Mouse (Mus musculus) intestine, embryonic 16.5 days (tissue): Measurements from ENCODE around the gene Zkscan17. TPM values are rescaled to one million over a fixed set of nuclear protein-coding genes. Genes with fewer than 3 reads are reported as not detected.

Experiments used
- ATAC-seq: fragments of 200-750 bp; cut with Nextera tagmentation; 2 replicates; pipeline ENCODE4 v1.8.0; 2017; ENCODE audit warnings: moderate TSS enrichment, moderate library complexity
- H3K27ac ChIP-seq: fragments of 300-500 bp; sonication (generic); 2 replicates; pipeline ENCODE4 v1.5.1; 2014; ENCODE audit warnings: mild to moderate bottlenecking, low read length
- H3K27me3 ChIP-seq: fragments of 300-500 bp; sonication (generic); replicated peaks from 2 replicates; pipeline ENCODE4 v1.6.1; 2014; ENCODE audit warnings: low read length, control low read depth, mixed read lengths; ENCODE audit not compliant: control insufficient read depth, insufficient read depth
- H3K36me3 ChIP-seq: fragments of 300-500 bp; sonication (generic); 2 replicates; pipeline ENCODE4 v1.6.1; 2014; ENCODE audit warnings: low read length, control low read depth; ENCODE audit not compliant: control insufficient read depth, insufficient read depth
- H3K4me1 ChIP-seq: fragments of 300-500 bp; sonication (generic); 2 replicates; pipeline ENCODE4 v1.6.1; 2014; ENCODE audit warnings: low read length, control low read depth, mixed read lengths; ENCODE audit not compliant: control insufficient read depth, insufficient read depth
- H3K4me2 ChIP-seq: fragments of 300-500 bp; sonication (generic); 2 replicates; pipeline ENCODE4 v1.6.1; 2014; ENCODE audit warnings: low read depth, low read length, control low read depth
- H3K4me3 ChIP-seq: fragments of 300-500 bp; sonication (generic); 2 replicates; pipeline ENCODE4 v1.5.1; 2014; ENCODE audit warnings: mild to moderate bottlenecking, low read length
- H3K9ac ChIP-seq: fragments of 300-500 bp; sonication (generic); 2 replicates; pipeline ENCODE4 v1.6.1; 2014; ENCODE audit warnings: low read depth, low read length
- H3K9me3 ChIP-seq: fragments of 300-500 bp; sonication (generic); 2 replicates; pipeline ENCODE4 v1.6.1; 2016; ENCODE audit warnings: low read length, control low read depth; ENCODE audit not compliant: control insufficient read depth
- WGBS: fragments of 180-500 bp; shearing (Covaris S2); extraction: QIAGEN DNeasy Blood & Tissue Kit; methylation state at CpG from one replicate; pipeline ENCODE4 v1.1.7; 2014; 5-methylcytosine and 5-hydroxymethylcytosine counted together
- polyA plus RNA-seq: library from polyadenylated mRNA; unstranded; fragments of >200 nt; fragmentation: Nextera tagmentation; extraction: Ambion mirVana; gene quantifications from 2 replicates; pipeline ENCODE4 v1.2.1, GENCODE M21; 2015

Gene Zkscan17
- polyA plus RNA-seq, 1 experiment from 2014 or later = 14.7 TPM

- ATAC-seq = peak; percentile 83
- Histone ChIP-seq H3K27ac (peak overlapping the region; percentile 83), H3K36me3 (0 out of 2 replicates have a peak, but pooled peaks cover 4% of the 10 kb centered on the region), H3K4me3 (peak overlapping the region; percentile 81), H3K27me3 (no peaks in the 10 kb centered on the region), H3K4me1 (peaks cover 15% of the 10 kb centered on the region), H3K4me2 (peak overlapping the region; percentile 92), H3K9me3 (no peaks in the 10 kb centered on the region), H3K9ac (peak overlapping the region; percentile 83)
- under 1% methylated on average over 38 of the region's 38 CpGs for WGBS
Measured at GRCm38 (mm10) chr11:59450230-59450771, 76.2 kb downstream of the Zkscan17 start.

DNA sequence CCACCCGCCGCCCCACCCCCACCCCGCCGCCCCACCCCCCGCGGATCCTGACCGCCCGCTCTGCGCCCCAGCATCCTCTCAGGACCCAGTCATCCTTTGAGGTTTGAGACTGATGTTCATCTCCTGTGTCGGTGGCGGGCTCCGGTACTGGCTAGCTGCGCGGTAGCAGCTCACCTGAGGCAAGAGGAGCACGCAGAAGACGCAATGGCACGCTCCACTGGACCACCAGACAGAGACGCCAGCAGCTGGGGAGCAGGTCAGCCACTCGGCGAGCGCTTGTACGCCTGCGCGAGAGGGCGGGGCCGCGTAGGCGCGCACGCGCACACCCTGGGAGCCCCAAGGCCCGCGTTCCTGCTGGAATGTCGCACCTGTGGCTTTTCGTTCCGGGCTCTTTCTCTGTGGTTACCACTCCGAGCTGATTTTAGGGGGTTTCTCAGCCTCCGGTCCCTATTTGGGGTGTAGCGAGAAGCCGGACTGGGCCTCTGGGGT, 76.8 kb downstream of the Zkscan17 start, which contains the start of gene Jmjd4:
TSS of gene Jmjd4 (plus strand) at position 305 of the 489 bp plus-strand sequence.
- H3K4me1 ChIP-seq = peaks cover 15% of the 10 kb centered on the region
- no peaks in the 10 kb centered on the region for H3K9me3 ChIP-seq
- peak within 1 kb of the TSS; percentile 83 for H3K27ac ChIP-seq
- H3K4me3 ChIP-seq = peak within 1 kb of the TSS; percentile 81
- peak within 1 kb of the TSS; percentile 92 for H3K4me2 ChIP-seq
- ATAC-seq = peak; percentile 98
- no peaks in the 10 kb centered on the region for H3K27me3 ChIP-seq
- WGBS = under 1% methylated on average over 31 of the region's 40 CpGs
- H3K36me3 ChIP-seq = 0 out of 2 replicates have a peak, but pooled peaks cover 4% of the 10 kb centered on the region
- H3K9ac ChIP-seq = peak within 1 kb of the TSS; percentile 83

DNA sequence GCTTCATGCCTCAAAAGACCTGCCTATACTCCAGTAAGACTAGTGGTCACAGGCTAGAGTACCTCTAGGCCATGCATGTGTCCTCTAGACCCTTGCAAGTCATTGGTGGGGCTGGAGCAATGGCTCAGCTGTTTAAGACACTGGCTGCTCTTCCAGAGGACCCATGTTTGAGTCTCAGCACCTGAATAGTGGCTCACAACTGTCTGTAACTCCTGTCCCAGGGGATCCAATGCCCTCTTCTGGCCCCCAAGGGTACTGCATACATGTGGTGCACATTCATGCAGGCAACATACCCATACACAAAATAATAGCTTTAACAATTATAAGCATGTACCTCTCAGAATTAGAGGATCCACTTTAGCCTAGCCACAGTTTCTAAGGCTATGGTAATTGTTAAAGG, 83.4 kb downstream of the Zkscan17 start:
- Histone ChIP-seq H3K27me3 (no peaks in the 10 kb centered on the region), H3K27ac (no peak overlapping the region), H3K9me3 (no peaks in the 10 kb centered on the region), H3K4me3 (no peak overlapping the region), H3K4me2 (no peak overlapping the region), H3K9ac (no peak overlapping the region), H3K36me3 (no peaks in the 10 kb centered on the region), H3K4me1 (no peaks in the 10 kb centered on the region)
- no peak for ATAC-seq

DNA sequence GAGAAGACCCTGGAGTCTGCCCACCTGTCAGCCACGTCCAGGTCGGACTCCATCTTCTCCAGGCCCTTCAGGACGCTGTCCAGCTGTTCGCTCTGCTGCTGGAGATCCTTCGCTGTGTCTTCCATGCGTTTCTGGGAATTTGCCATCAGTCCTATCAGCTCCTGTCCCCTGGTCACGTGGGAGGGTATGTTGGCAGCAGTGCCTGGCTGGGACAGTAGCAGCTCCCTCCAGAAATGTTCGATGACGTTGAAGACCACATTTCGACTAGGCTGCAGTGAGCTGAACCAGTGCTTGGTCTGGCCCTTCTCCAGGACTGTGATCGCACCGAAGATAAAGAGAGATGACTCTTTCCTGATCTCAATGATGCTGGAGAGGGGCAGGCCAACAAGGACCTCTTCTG, 88.6 kb downstream of the Zkscan17 start:
- H3K36me3 ChIP-seq = peaks cover 7% of the 10 kb centered on the region
- no peaks in the 10 kb centered on the region for H3K27me3 ChIP-seq
- no peaks in the 10 kb centered on the region for H3K9me3 ChIP-seq
- H3K4me3 ChIP-seq = no peak overlapping the region
- H3K27ac ChIP-seq = no peak overlapping the region
- 93% methylated on average over 12 of the region's 12 CpGs for WGBS
- H3K4me1 ChIP-seq = no peaks in the 10 kb centered on the region
- no peak overlapping the region for H3K4me2 ChIP-seq
- no peak for ATAC-seq
- no peak overlapping the region for H3K9ac ChIP-seq

Other genes starting within 250 kb of the Zkscan17 start
- gene Wnt3a, start 236.0 kb downstream of the Zkscan17 start, polyA plus RNA-seq = not detected in 2 replicates
- 4.2 and 4.4 TPM in 2 replicates for gene Wnt9a, start 219.8 kb downstream of the Zkscan17 start, polyA plus RNA-seq
- not detected in 2 replicates for gene Prss38, start 151.1 kb downstream of the Zkscan17 start, polyA plus RNA-seq
- gene Jmjd4, start 76.7 kb downstream of the Zkscan17 start, polyA plus RNA-seq = 7.4 and 8.1 TPM in 2 replicates
- gene Snap47, start 75.6 kb downstream of the Zkscan17 start, polyA plus RNA-seq = 74.4 and 76.8 TPM in 2 replicates
- 4.3 and 4.6 TPM in 2 replicates for gene Zfp867, start 54.3 kb downstream of the Zkscan17 start, polyA plus RNA-seq
- 0.35 and 0.51 TPM in 2 replicates for gene Nlrp3, start 14.8 kb upstream of the Zkscan17 start, polyA plus RNA-seq
- gene Olfr222, start 49.5 kb upstream of the Zkscan17 start, polyA plus RNA-seq = not detected in 2 replicates
- gene Olfr223, start 66.5 kb upstream of the Zkscan17 start, polyA plus RNA-seq = not detected in 2 replicates
- gene Mprip, start 134.6 kb upstream of the Zkscan17 start, polyA plus RNA-seq = 23.9 and 25.2 TPM in 2 replicates